Mouse (Mus musculus) splenic B cell, adult 2 months (primary cell): Measurements from ENCODE around the gene Zbtb9.

Source experiments
- DNase-seq: peaks from one replicate; pipeline ENCODE4 v3.0.0-alpha.2; 2011; ENCODE audit warnings: low read depth, low spot score
- H3K27me3 ChIP-seq: 2 replicates; pipeline ENCODE4 v1.6.1; 2012; ENCODE audit warnings: mild to moderate bottlenecking, low read length, moderate library complexity, mixed read lengths; ENCODE audit not compliant: control insufficient read depth, poor library complexity, insufficient read depth, severe bottlenecking
- H3K36me3 ChIP-seq: 2 replicates; pipeline ENCODE4 v1.6.1; 2012; ENCODE audit warnings: mild to moderate bottlenecking, low read length, moderate library complexity, mixed read lengths; ENCODE audit not compliant: control insufficient read depth, poor library complexity, insufficient read depth, severe bottlenecking

The Zbtb9 gene

GRCm38 (mm10) chr17:27028284-27028795 is 55.4 kb downstream of the Zbtb9 start:
- peak; percentile 89 for DNase-seq
- Histone ChIP-seq H3K36me3 (peaks cover 1% of the 10 kb centered on the region), H3K27me3 (no peaks in the 10 kb centered on the region)

GRCm38 (mm10) chr17:27028909-27029308 is 55.9 kb downstream of the Zbtb9 start, which contains the start of gene Bak1:
Bak1 (minus strand) TSS chr17:27029009.
- Histone ChIP-seq H3K27me3 (no peaks in the 10 kb centered on the region), H3K36me3 (no peaks in the 10 kb centered on the region)
- DNase-seq: no peak

GRCm38 (mm10) chr17:27029431-27029830 is 56.5 kb downstream of the Zbtb9 start:
- Histone ChIP-seq H3K27me3 (no peaks in the 10 kb centered on the region), H3K36me3 (no peaks in the 10 kb centered on the region)
- no peak for DNase-seq

- DNase-seq: no peak
- Histone ChIP-seq H3K27me3 (no peaks in the 10 kb centered on the region), H3K36me3 (no peaks in the 10 kb centered on the region)
Observed at GRCm38 (mm10) chr17:27030896-27031295, 57.9 kb downstream of the Zbtb9 start.

GRCm38 (mm10) chr17:27032328-27032727 is 59.4 kb downstream of the Zbtb9 start:
- no peak for DNase-seq
- Histone ChIP-seq H3K27me3 (no peaks in the 10 kb centered on the region), H3K36me3 (no peaks in the 10 kb centered on the region)

GRCm38 (mm10) chr17:27032869-27033268 is 59.9 kb downstream of the Zbtb9 start:
- peak; percentile 90 for DNase-seq
- Histone ChIP-seq H3K36me3 (no peaks in the 10 kb centered on the region), H3K27me3 (no peaks in the 10 kb centered on the region)

- Histone ChIP-seq H3K36me3 (no peaks in the 10 kb centered on the region), H3K27me3 (no peaks in the 10 kb centered on the region)
- DNase-seq: no peak
Observed at GRCm38 (mm10) chr17:27036465-27036864, 63.5 kb downstream of the Zbtb9 start.

- Histone ChIP-seq H3K27me3 (no peaks in the 10 kb centered on the region), H3K36me3 (no peaks in the 10 kb centered on the region)
- no peak for DNase-seq
Observed at GRCm38 (mm10) chr17:27038335-27039050, 65.5 kb downstream of the Zbtb9 start.

GRCm38 (mm10) chr17:27039432-27040102 is 66.6 kb downstream of the Zbtb9 start:
- no peaks in the 10 kb centered on the region for H3K36me3 ChIP-seq
- no peaks in the 10 kb centered on the region for H3K27me3 ChIP-seq
- DNase-seq: no peak

- peak; percentile 59 for DNase-seq
- H3K36me3 ChIP-seq: no peaks in the 10 kb centered on the region
- no peaks in the 10 kb centered on the region for H3K27me3 ChIP-seq
Observed at GRCm38 (mm10) chr17:27040304-27041045, 67.5 kb downstream of the Zbtb9 start.

- Histone ChIP-seq H3K36me3 (no peaks in the 10 kb centered on the region), H3K27me3 (no peaks in the 10 kb centered on the region)
- DNase-seq: no peak
Observed at GRCm38 (mm10) chr17:27041046-27041786, 68.2 kb downstream of the Zbtb9 start.

GRCm38 (mm10) chr17:27041787-27042055 is 68.8 kb downstream of the Zbtb9 start:
- H3K36me3 ChIP-seq: no peaks in the 10 kb centered on the region
- no peaks in the 10 kb centered on the region for H3K27me3 ChIP-seq
- DNase-seq: peak; percentile 62

GRCm38 (mm10) chr17:27042840-27043239 is 69.9 kb downstream of the Zbtb9 start:
- DNase-seq: peak; percentile 71
- no peaks in the 10 kb centered on the region for H3K27me3 ChIP-seq
- H3K36me3 ChIP-seq: no peaks in the 10 kb centered on the region

- no peak for DNase-seq
- Histone ChIP-seq H3K36me3 (no peaks in the 10 kb centered on the region), H3K27me3 (no peaks in the 10 kb centered on the region)
Observed at GRCm38 (mm10) chr17:27045164-27045563, 72.2 kb downstream of the Zbtb9 start.
